Mouse (Mus musculus) kidney, embryonic 16.5 days (tissue): Measurements from ENCODE around the gene Anxa5. TPM values are rescaled to one million over a fixed set of nuclear protein-coding genes. Genes with fewer than 3 reads are reported as not detected.
A peak's percentile ranks its signal among the peaks of the same experiment; 100 is the strongest.

Source experiments
- ATAC-seq: fragments of 200-750 bp; cut with Nextera tagmentation; 2 replicates; pipeline ENCODE4 v1.8.0; 2017; ENCODE audit warnings: moderate TSS enrichment; ENCODE audit not compliant: low FRiP score, low TSS enrichment
- H3K27ac ChIP-seq: fragments of 300-500 bp; sonication (generic); 2 replicates; pipeline ENCODE4 v1.5.1; 2014; ENCODE audit warnings: low read length
- H3K27me3 ChIP-seq: fragments of 300-500 bp; sonication (generic); 2 replicates; pipeline ENCODE4 v1.6.1; 2014; ENCODE audit warnings: low read length, control low read depth, mixed read lengths; ENCODE audit not compliant: insufficient read depth
- H3K36me3 ChIP-seq: fragments of 300-500 bp; sonication (generic); 2 replicates; pipeline ENCODE4 v1.6.1; 2014; ENCODE audit warnings: low read length, control low read depth, mixed read lengths; ENCODE audit not compliant: insufficient read depth
- H3K4me1 ChIP-seq: fragments of 300-500 bp; sonication (generic); 2 replicates; pipeline ENCODE4 v1.6.1; 2014; ENCODE audit warnings: low read length, control low read depth, mixed read lengths; ENCODE audit not compliant: insufficient read depth
- H3K4me2 ChIP-seq: fragments of 300-500 bp; sonication (generic); replicated peaks from 2 replicates; pipeline ENCODE4 v1.6.1; 2014; ENCODE audit warnings: low read depth, low read length
- H3K4me3 ChIP-seq: fragments of 300-500 bp; sonication (generic); 2 replicates; pipeline ENCODE4 v1.5.1; 2014; ENCODE audit warnings: mild to moderate bottlenecking, low read length
- H3K9ac ChIP-seq: fragments of 300-500 bp; sonication (generic); replicated peaks from 2 replicates; pipeline ENCODE4 v1.6.1; 2014; ENCODE audit warnings: low read length
- H3K9me3 ChIP-seq: fragments of 300-500 bp; sonication (generic); 2 replicates; pipeline ENCODE4 v1.6.1; 2016; ENCODE audit warnings: low read length, control low read depth
- WGBS: fragments of 180-500 bp; shearing (Covaris S2); extraction: QIAGEN DNeasy Blood & Tissue Kit; methylation state at CpG from one replicate; pipeline ENCODE4 v1.1.7; 2014; 5-methylcytosine and 5-hydroxymethylcytosine counted together
- polyA plus RNA-seq: library from polyadenylated mRNA; unstranded; fragments of >200 nt; fragmentation: Nextera tagmentation; extraction: Ambion mirVana; gene quantifications from 2 replicates; pipeline ENCODE4 v1.2.1, GENCODE M21; 2015

Anxa5 gene
- polyA plus RNA-seq, 1 experiment from 2014 or later, result 434 TPM

DNA sequence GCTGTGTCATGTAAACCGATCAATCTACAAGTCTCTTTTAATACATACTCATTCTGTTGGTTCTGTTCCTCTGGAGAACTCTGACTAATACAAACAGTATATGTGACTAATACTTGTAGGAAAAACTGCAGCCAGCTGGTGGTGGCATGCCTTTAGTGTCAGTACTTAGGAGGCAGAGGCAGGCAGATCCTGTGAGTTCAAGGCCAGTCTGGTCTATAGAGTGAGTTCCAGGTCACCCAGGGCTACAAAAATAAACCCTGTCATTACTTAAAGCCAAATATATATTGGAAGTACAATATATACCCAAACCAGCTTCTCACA lies 13.9 kb upstream of the Anxa5 start:
- no peaks in the 10 kb centered on the region for H3K27me3 ChIP-seq
- no peak overlapping the region for H3K9ac ChIP-seq
- ATAC-seq, result no peak
- H3K4me1 ChIP-seq, result no peaks in the 10 kb centered on the region
- no peaks in the 10 kb centered on the region for H3K36me3 ChIP-seq
- H3K4me2 ChIP-seq, result no peak overlapping the region
- H3K4me3 ChIP-seq, result no peak overlapping the region
- WGBS, result 96% methylated on average over 1 of the region's 1 CpGs
- no peaks in the 10 kb centered on the region for H3K9me3 ChIP-seq
- no peak overlapping the region for H3K27ac ChIP-seq

DNA sequence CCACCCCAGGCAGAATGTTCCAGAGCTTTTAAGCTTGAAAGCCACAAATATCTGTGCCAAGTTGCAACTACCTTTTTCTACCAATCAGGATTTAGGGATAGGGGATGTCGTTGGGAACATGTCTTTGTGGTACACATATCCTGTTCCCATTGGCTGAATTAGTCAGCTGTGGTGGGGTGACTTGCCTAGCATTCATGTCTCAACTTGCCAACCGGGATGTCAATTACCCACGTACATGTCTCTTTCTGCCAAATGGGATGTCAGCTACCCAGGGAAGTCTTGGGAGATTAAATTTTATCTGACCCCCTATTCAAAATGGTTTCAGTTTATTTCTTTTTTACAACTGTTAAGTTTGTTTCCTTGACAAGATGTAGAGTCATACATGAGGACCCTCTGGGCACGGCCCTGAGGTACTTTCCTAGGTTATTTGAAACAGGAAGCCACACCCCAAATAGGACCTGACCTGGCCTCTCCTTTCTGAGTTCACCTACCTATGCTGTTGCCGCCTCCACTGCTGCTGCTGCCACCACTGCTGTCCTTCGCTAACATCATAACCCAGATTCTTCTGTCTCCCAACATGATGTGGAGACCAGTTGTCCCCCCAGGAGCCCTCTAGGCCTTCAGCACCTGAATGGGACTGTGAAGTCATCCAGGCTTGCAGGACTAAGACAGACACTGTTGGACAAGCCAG lies 13.3 kb upstream of the Anxa5 start:
- no peaks in the 10 kb centered on the region for H3K9me3 ChIP-seq
- H3K27me3 ChIP-seq, result no peaks in the 10 kb centered on the region
- no peak overlapping the region for H3K9ac ChIP-seq
- H3K36me3 ChIP-seq, result no peaks in the 10 kb centered on the region
- no peaks in the 10 kb centered on the region for H3K4me1 ChIP-seq
- H3K4me2 ChIP-seq, result no peak overlapping the region
- ATAC-seq, result no peak
- no peak overlapping the region for H3K27ac ChIP-seq
- 85% methylated on average over 6 of the region's 6 CpGs for WGBS
- H3K4me3 ChIP-seq, result no peak overlapping the region

DNA sequence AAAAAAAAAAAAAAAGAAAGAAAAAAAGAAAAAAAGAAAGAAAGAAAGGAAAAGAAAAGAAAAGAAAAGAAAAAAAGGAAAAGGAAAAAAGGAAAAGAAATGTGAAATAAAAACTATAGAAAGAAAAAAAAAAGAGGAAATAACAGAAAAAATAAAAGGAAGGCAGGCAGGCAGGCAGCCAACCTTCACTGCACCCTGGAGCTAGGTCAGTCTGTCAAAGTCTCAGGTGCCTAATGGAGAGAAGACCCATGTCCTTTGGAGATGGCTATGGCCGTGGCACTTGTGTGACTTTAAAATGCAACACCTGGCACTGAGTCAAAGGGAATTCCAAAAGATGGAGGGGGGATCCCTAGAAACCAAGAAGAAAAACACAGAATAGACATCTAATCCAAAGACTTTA lies 12.7 kb upstream of the Anxa5 start:
- Histone ChIP-seq H3K4me1 (no peaks in the 10 kb centered on the region; the same call in 1 of the 2 replicates), H3K9me3 (no peaks in the 10 kb centered on the region), H3K27me3 (no peaks in the 10 kb centered on the region), H3K4me2 (no peak overlapping the region), H3K36me3 (no peaks in the 10 kb centered on the region), H3K9ac (no peak overlapping the region), H3K27ac (no peak overlapping the region), H3K4me3 (no peak overlapping the region)
- WGBS, result 36% methylated on average over 1 of the region's 1 CpGs
- no peak for ATAC-seq

DNA sequence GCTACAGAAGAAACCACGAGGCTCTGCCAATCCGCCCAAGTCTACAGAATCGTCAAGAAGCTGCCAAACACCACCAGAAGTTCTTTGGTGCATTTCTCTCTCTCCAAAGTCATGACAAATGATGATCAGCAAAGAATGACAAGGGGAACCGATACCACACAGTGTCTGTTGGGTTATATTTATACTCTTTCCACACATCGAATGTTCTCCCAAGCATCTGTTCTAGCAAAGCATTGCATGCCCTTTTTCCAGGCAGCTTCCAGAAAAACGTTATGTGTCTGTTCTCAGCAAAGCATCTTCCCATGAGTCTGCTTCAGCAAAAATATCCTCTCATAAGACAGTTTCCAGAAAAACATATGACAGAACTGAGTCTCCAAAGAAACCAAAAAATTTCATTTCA lies 11.2 kb upstream of the Anxa5 start:
- H3K4me3 ChIP-seq, result no peak overlapping the region
- ATAC-seq, result no peak
- WGBS, result 90% methylated on average over 6 of the region's 6 CpGs

DNA sequence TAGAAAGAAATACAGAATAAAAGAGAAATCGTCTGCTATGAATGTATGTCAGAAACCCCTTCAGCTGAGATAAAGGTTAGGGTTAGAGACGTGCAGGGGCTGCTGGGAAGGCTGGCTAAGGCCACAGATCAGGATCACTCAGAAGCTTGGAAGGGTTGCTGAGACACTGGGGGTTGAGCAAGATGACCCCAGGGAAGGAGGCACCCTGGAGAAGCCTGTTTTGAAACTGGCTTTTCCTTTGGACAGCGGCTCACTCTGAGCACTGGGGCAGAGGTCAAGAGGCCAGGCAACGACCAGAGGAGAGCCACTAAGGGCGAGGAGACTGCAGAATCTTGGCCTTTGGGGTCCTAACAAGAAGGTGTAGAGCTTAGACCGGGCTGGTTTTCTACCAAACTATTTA lies 10.5 kb upstream of the Anxa5 start:
- H3K4me1 ChIP-seq, result peaks cover 14% of the 10 kb centered on the region; the same call in 1 of the 2 replicates
- H3K9ac ChIP-seq, result no peak overlapping the region
- no peak overlapping the region for H3K4me2 ChIP-seq
- no peak overlapping the region for H3K27ac ChIP-seq
- H3K27me3 ChIP-seq, result no peaks in the 10 kb centered on the region
- H3K4me3 ChIP-seq, result no peak overlapping the region
- no peaks in the 10 kb centered on the region for H3K36me3 ChIP-seq
- ATAC-seq, result no peak
- no peaks in the 10 kb centered on the region for H3K9me3 ChIP-seq
- 52% methylated on average over 6 of the region's 6 CpGs for WGBS

More for the DNA sequence above, 11.2 kb upstream of the Anxa5 start:
- no peak overlapping the region for H3K27ac ChIP-seq
- H3K36me3 ChIP-seq, result no peaks in the 10 kb centered on the region
- no peaks in the 10 kb centered on the region for H3K27me3 ChIP-seq
- peaks cover 9% of the 10 kb centered on the region; the same call in 1 of the 2 replicates for H3K4me1 ChIP-seq
- no peak overlapping the region for H3K4me2 ChIP-seq
- H3K9ac ChIP-seq, result no peak overlapping the region
- H3K9me3 ChIP-seq, result no peaks in the 10 kb centered on the region

DNA sequence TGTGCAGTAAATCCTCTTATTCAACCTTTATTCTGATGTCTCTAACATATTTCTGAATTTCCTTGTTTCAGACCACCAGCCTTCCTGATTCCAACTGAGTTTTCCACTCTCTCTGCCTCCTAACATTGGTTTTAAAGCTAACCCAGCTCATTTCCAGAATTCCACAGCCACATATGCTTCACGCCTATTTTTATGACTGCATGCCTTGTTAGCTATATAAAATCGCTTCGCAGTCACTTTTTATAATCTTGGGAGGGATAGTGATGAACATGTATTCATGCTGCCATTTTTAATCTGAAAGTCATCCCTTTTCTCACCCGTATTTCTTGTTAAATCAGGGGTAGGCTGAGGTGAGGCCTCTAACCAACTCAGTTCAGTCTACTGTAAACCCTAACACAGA lies 8.6 kb upstream of the Anxa5 start:
- H3K9me3 ChIP-seq, result no peaks in the 10 kb centered on the region
- 90% methylated on average over 4 of the region's 4 CpGs for WGBS
- ATAC-seq, result no peak

DNA sequence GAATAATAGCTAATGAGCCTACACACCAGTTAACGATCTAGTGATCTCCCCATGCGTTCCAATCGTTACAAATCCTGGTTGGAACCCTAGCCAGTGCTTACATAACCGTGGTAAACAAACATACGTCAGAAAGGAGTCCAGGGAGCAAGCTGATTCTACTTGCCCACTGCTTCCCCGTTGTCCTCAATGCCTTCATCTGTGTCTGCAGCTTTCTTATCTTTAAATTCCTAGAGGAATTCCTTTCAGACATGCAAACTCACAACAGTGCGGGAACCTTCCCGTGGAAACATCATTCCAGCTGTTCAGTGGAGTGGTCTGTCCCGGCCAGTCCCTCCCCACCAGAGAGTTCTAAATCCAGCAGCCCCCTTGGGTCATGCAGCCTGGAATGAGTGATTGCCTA lies 7.2 kb upstream of the Anxa5 start:
- no peak for ATAC-seq
- Histone ChIP-seq H3K9me3 (no peaks in the 10 kb centered on the region), H3K4me3 (no peak overlapping the region), H3K9ac (no peak overlapping the region), H3K27ac (peak overlapping the region; percentile 5; the same call in 1 of the 2 replicates), H3K4me2 (0 out of 2 replicates have a peak overlapping the region, but pooled peaks have one; percentile 1), H3K36me3 (no peaks in the 10 kb centered on the region), H3K27me3 (no peaks in the 10 kb centered on the region), H3K4me1 (peaks cover 17% of the 10 kb centered on the region; the same call in 1 of the 2 replicates)
- WGBS, result 28% methylated on average over 9 of the region's 9 CpGs

More for the DNA sequence above, 8.6 kb upstream of the Anxa5 start:
- Histone ChIP-seq H3K4me2 (no peak overlapping the region), H3K27me3 (no peaks in the 10 kb centered on the region), H3K4me1 (peaks cover 17% of the 10 kb centered on the region; the same call in 1 of the 2 replicates), H3K36me3 (no peaks in the 10 kb centered on the region), H3K4me3 (no peak overlapping the region), H3K9ac (no peak overlapping the region), H3K27ac (no peak overlapping the region)

DNA sequence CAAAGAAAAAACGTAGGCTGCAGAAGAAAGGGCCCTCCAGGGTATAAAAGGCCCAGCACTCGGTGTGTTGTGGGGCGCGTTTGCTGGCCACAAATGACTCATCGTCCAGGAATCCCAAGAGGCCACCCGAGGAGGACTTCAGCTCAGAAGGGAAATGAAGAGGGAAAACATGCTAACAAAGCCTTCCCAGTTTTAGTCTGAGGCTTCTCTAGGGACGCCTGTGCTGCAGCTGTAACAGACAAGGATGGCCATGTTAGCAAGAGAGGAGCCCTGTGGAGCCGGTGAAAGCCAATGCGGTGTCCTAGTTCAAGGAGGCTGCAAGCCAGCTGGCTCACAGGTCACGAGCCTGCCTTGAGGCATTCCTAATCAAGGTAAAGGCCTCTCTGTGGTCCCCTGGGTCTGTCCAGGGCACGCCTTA lies 6.1 kb upstream of the Anxa5 start:
- peak overlapping the region; percentile 45 for H3K9ac ChIP-seq
- peak; percentile 50 for ATAC-seq
- peaks cover 17% of the 10 kb centered on the region; the same call in 1 of the 2 replicates for H3K4me1 ChIP-seq
- no peaks in the 10 kb centered on the region for H3K36me3 ChIP-seq
- no peak overlapping the region for H3K4me3 ChIP-seq
- no peak overlapping the region; the same call in 1 of the 2 replicates for H3K4me2 ChIP-seq
- H3K27me3 ChIP-seq, result no peaks in the 10 kb centered on the region
- H3K9me3 ChIP-seq, result no peaks in the 10 kb centered on the region
- H3K27ac ChIP-seq, result peak overlapping the region; percentile 78
- WGBS, result 17% methylated on average over 11 of the region's 11 CpGs

DNA sequence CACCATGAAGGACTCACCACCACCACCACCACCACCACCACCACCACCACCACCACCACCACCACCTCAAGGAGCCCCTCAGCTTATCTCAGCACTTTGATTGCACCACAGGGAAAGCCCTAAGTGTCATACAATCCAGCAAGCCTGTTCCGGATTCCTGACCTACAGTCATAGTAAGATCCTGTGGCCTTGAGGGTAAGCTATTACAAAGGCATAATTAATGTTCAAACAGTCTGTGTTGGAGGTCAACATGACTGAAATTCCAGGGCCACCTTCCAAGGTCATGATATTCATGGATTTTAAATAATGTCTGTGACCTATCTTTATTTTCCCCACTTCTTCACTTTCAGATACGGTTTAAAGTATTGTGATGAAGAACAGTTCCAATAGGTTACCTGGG lies 4.8 kb upstream of the Anxa5 start:
- ATAC-seq, result no peak
- peaks cover 22% of the 10 kb centered on the region; the same call in 1 of the 2 replicates for H3K4me1 ChIP-seq
- H3K4me2 ChIP-seq, result no peak overlapping the region
- H3K27ac ChIP-seq, result no peak overlapping the region
- H3K9ac ChIP-seq, result no peak overlapping the region
- no peaks in the 10 kb centered on the region for H3K9me3 ChIP-seq
- no peak overlapping the region for H3K4me3 ChIP-seq
- H3K27me3 ChIP-seq, result no peaks in the 10 kb centered on the region
- no peaks in the 10 kb centered on the region for H3K36me3 ChIP-seq
- 72% methylated on average over 2 of the region's 2 CpGs for WGBS

DNA sequence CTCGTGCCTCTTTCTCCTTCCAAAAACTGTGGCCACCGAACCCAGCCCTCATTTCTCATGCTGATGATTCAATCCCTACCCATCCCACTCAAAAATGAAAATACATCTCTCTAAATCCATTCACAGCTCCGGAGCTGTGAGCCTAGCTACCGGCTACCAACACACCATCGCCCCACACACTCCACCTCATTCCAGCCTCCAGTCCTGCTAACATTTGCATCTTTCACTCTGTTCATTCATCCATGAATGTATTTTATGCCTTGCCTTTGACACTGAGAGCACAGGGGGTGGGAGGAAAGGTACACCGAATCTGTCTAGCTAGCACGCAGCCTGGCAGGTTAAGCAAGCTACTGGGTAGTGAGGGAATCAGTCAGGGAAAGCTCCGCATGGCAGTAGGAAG lies 3.1 kb upstream of the Anxa5 start:
- Histone ChIP-seq H3K4me3 (no peak overlapping the region), H3K27me3 (no peaks in the 10 kb centered on the region), H3K9ac (no peak overlapping the region), H3K4me1 (peaks cover 28% of the 10 kb centered on the region; the same call in 1 of the 2 replicates), H3K4me2 (no peak overlapping the region), H3K9me3 (no peaks in the 10 kb centered on the region), H3K27ac (no peak overlapping the region), H3K36me3 (no peaks in the 10 kb centered on the region)
- ATAC-seq, result no peak
- 66% methylated on average over 8 of the region's 8 CpGs for WGBS
